ENCODE assay signal across 8 mouse cellular contexts in the genomic region with DNA sequence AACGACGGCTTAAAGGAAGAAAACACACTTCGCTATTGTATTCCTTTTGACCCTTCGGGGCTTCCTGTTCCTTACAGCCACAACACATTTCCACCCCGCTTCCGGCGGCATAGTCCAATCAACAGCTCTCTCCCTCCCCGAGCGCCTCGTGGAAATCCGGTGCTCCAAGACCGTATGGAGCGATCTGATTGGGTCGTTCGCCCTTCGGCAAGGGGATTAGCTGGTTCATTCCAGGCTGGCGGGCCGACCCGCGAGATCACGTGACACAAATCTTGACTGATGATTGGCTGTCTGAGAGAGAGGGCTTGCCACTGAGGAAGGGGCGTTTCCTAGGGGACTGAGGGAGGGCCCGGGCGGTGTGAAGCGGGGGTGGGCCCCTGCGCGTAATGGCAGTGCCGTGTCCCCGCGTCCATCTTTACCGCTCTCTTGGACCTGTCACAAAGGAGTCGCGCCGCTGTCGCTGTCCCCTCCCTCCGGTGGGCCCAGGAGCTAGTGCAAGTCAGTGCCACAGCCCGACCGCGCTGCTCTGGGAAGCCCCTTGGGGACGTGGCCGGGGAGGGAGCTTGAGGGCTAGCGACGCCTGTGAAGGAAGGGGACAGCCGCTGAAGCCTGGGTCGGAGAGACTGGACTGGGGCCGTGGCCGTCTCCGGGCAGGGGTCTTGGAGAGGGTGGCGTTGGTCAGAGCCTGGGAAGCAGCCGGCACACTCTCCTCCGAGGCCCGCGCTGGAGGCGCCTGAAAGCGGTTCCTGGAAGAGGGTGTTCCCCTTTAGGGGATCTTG. TPM values are rescaled to one million over a fixed set of nuclear protein-coding genes. Genes with fewer than 3 reads are reported as not detected.
A peak's percentile ranks its signal among the peaks of the same experiment; 100 is the strongest.
DNase-seq lines count a peak whose midpoint lies in the region; ATAC-seq lines count a peak whose summit lies in the region.

Rspry1 (plus strand) TSS at position 331 of the 779 bp plus-strand sequence.
Fam192a (minus strand) TSS at position 391 of the 779 bp plus-strand sequence.

- peak within 1 kb of the TSS; percentile 100 for H3K4me3 ChIP-seq in lung, embryonic 16.5 days (ENCODE audit: low read length)

- peak within 1 kb of the TSS; percentile 86 for H3K27ac ChIP-seq in lung, embryonic 16.5 days (ENCODE audit: low read length)

- peak; percentile 99 for DNase-seq in MEL-GATA-1-ER (ENCODE audit: extremely low read depth, low read depth)
- DNase-seq in cerebellum, adult 8-10 months: peak; percentile 100
- peak; percentile 100 for DNase-seq in forelimb bud, embryonic 11.5 days (ENCODE audit: low read depth, low spot score)
- peak; percentile 99 for DNase-seq in layer of hippocampus, adult 9-10 months (ENCODE audit: low spot score)
- peak; percentile 97 for DNase-seq in ovary, postnatal 10 days (ENCODE audit: low spot score)
- DNase-seq in thymus, postnatal 10 days (ENCODE audit: low spot score in 2 of 2): peak; percentile 100

- 0% methylated on average over 47 of the region's 55 CpGs for WGBS in lung, embryonic 16.5 days

- peak; percentile 98 for ATAC-seq in hematopoietic stem cell, adult 5-6 weeks (replicated peaks in 1 of 2; ENCODE audit: insufficient read depth in 1 of 2, low FRiP score in 2 of 2, low TSS enrichment in 1 of 2, low read depth in 1 of 2, poor library complexity in 2 of 2, severe bottlenecking in 2 of 2)
- peak; percentile 100 for ATAC-seq in lung, embryonic 16.5 days (ENCODE audit: low read depth)

- H3K4me2 ChIP-seq in lung, embryonic 16.5 days (ENCODE audit: low read depth, low read length): peak within 1 kb of the TSS; percentile 87

- peak within 1 kb of the TSS; percentile 99 for H3K9ac ChIP-seq in lung, embryonic 16.5 days (ENCODE audit: low read length)

- no peaks in the 10 kb centered on the region for H3K9me3 ChIP-seq in lung, embryonic 16.5 days (ENCODE audit: control insufficient read depth, low read length)

- peaks cover 16% of the 10 kb centered on the region for H3K4me1 ChIP-seq in lung, embryonic 16.5 days (replicated peaks; ENCODE audit: control insufficient read depth, insufficient read depth, low read length)

- no peaks in the 10 kb centered on the region for H3K27me3 ChIP-seq in lung, embryonic 16.5 days (ENCODE audit: control insufficient read depth, insufficient read depth, low read depth, low read length)

- H3K36me3 ChIP-seq in lung, embryonic 16.5 days (ENCODE audit: control insufficient read depth, insufficient read depth, low read length): no peaks in the 10 kb centered on the region

RNA-seq across cellular contexts. Expression of gene Rspry1, which starts in this region (rescaled TPM):
- 40.0 and 43.6 TPM in 2 replicates for total RNA-seq in hematopoietic stem cell, adult 5-6 weeks (2017)
- polyA plus RNA-seq in lung, embryonic 16.5 days (2015; fragmentation: Nextera tagmentation; extraction: Ambion mirVana): 32.7 and 35.5 TPM in 2 replicates

RNA-seq across cellular contexts. Expression of gene Fam192a, which starts in this region (rescaled TPM):
- 84.4 and 120 TPM in 2 replicates for total RNA-seq in hematopoietic stem cell, adult 5-6 weeks (2017)
- 50.8 and 52.9 TPM in 2 replicates for polyA plus RNA-seq in lung, embryonic 16.5 days (2015; fragmentation: Nextera tagmentation; extraction: Ambion mirVana)

Comparison
In these comparisons a context has a peak if more than half of its experiments do, and no peak if none do; other contexts are left out.
1. Peak in every context shown above with its lines: DNase-seq, ATAC-seq, H3K4me3 ChIP-seq and H3K27ac ChIP-seq.